Mouse (Mus musculus) adrenal gland, postnatal 10 days (tissue): ENCODE measurements at regions not wholly inside any gene's neighbourhood (a gene's known extent, or its start where the extent isn't known, plus 50 kb on each side); places are given as distances from the start of the nearest gene placed in this dataset.
A peak's percentile ranks its signal among the peaks of the same experiment; 100 is the strongest.

Source experiments
- DNase-seq: peaks from one replicate; pipeline ENCODE4 v3.0.0; 2021; ENCODE audit warnings: mixed read lengths

- DNase-seq: no peak
Measured at GRCm38 (mm10) chr4:89000855-89001254, 120.9 kb upstream of the Ifne start.

- peak; percentile 14 for DNase-seq
Measured at GRCm38 (mm10) chr4:89000200-89000599, 120.2 kb upstream of the Ifne start.

- DNase-seq: no peak
Measured at GRCm38 (mm10) chr4:88998286-88998685, 118.3 kb upstream of the Ifne start.

GRCm38 (mm10) chr4:88995129-88995919, 115.3 kb upstream of the Ifne start:
- peak; percentile 16 for DNase-seq

- no peak for DNase-seq
Measured at GRCm38 (mm10) chr4:88994486-88994885, 114.5 kb upstream of the Ifne start.

GRCm38 (mm10) chr4:88992498-88992897, 112.5 kb upstream of the Ifne start:
- DNase-seq: no peak

GRCm38 (mm10) chr4:88988363-88988762, 108.4 kb upstream of the Ifne start:
- no peak for DNase-seq

GRCm38 (mm10) chr4:88987103-88987502, 107.1 kb upstream of the Ifne start:
- no peak for DNase-seq

- no peak for DNase-seq
Measured at GRCm38 (mm10) chr4:88982457-88982856, 102.5 kb upstream of the Ifne start.

- DNase-seq: no peak
Measured at GRCm38 (mm10) chr4:88977099-88977888, 97.3 kb upstream of the Ifne start.

- no peak for DNase-seq
Measured at GRCm38 (mm10) chr4:88974535-88974934, 94.5 kb upstream of the Ifne start.

- DNase-seq: no peak
Measured at GRCm38 (mm10) chr4:88969134-88969841, 89.3 kb upstream of the Ifne start.

- DNase-seq: peak; percentile 26
Measured at GRCm38 (mm10) chr4:88959621-88960020, 79.6 kb upstream of the Ifne start.

GRCm38 (mm10) chr4:88956605-88957004, 76.6 kb upstream of the Ifne start:
- DNase-seq: no peak

GRCm38 (mm10) chr4:88956151-88956550, 76.2 kb upstream of the Ifne start:
- DNase-seq: no peak

- no peak for DNase-seq
Measured at GRCm38 (mm10) chr4:88955571-88955970, 75.6 kb upstream of the Ifne start.

- DNase-seq: no peak
Measured at GRCm38 (mm10) chr4:88954045-88954444, 74.0 kb upstream of the Ifne start.

GRCm38 (mm10) chr4:88951034-88951336, 71.0 kb upstream of the Ifne start:
- peak; percentile 31 for DNase-seq

- DNase-seq: no peak
Measured at GRCm38 (mm10) chr4:88950181-88951033, 70.4 kb upstream of the Ifne start.

- no peak for DNase-seq
Measured at GRCm38 (mm10) chr4:88948027-88948859, 68.2 kb upstream of the Ifne start.

GRCm38 (mm10) chr4:88941955-88942354, 62.0 kb upstream of the Ifne start:
- DNase-seq: no peak
